Mouse (Mus musculus) brain, embryonic 14.5 days (tissue): ENCODE results near the gene Cdv3. TPM values are rescaled to one million over a fixed set of nuclear protein-coding genes. Genes with fewer than 3 reads are reported as not detected.
A peak's percentile ranks its signal among the peaks of the same experiment; 100 is the strongest.

ENCODE experiments used
- DNase-seq: peaks from one replicate; pipeline ENCODE4 v3.0.0-alpha.2; 2011; ENCODE audit warnings: low read depth
- CTCF ChIP-seq: fragments of 200-500 bp; IDR thresholded peaks from 2 replicates; pipeline ENCODE4 v1.5.1; 2012; ENCODE audit warnings: inconsistent platforms, mild to moderate bottlenecking, moderate library complexity, borderline replicate concordance; ENCODE audit not compliant: insufficient read depth, insufficient read length; ENCODE audit errors: extremely low read depth
- POLR2A ChIP-seq: fragments of 200-500 bp; IDR thresholded peaks from 2 replicates; pipeline ENCODE4 v1.6.1; 2012; ENCODE audit warnings: mild to moderate bottlenecking, inconsistent platforms, borderline replicate concordance; ENCODE audit not compliant: poor library complexity, insufficient read depth, insufficient read length, severe bottlenecking; ENCODE audit errors: extremely low read depth
- polyA plus RNA-seq: library from polyadenylated mRNA; depleted of rRNA; stranded (reverse); fragments of >200 nt; gene quantifications from 2 replicates; pipeline ENCODE4 v1.2.3, GENCODE M21; 2012; rRNA removed

Gene Cdv3
- polyA plus RNA-seq: 56.8 and 85.3 TPM in 2 replicates

GRCm38 (mm10) chr9:103365290-103366247, at the start of gene Cdv3:
Gene Cdv3 (minus strand): TSS chr9:103365840.
- peak; percentile 100 for DNase-seq
- TF ChIP-seq POLR2A (peak; percentile 79), CTCF (no peak)

GRCm38 (mm10) chr9:103413457-103413856, 47.8 kb upstream of the Cdv3 start:
- DNase-seq: peak; percentile 14
- TF ChIP-seq POLR2A: no peak
- no peak for TF ChIP-seq CTCF

- no peak for TF ChIP-seq CTCF
- no peak for TF ChIP-seq POLR2A
- peak; percentile 14 for DNase-seq
These were observed 43.5 kb upstream of the Cdv3 start for GRCm38 (mm10) chr9:103409119-103409518.

GRCm38 (mm10) chr9:103408136-103408777, 42.6 kb upstream of the Cdv3 start:
- DNase-seq: peak; percentile 81
- TF ChIP-seq CTCF (no peak), POLR2A (no peak)

- no peak for TF ChIP-seq CTCF
- TF ChIP-seq POLR2A: no peak
- no peak for DNase-seq
These were observed 37.8 kb upstream of the Cdv3 start for GRCm38 (mm10) chr9:103403331-103403973.

- DNase-seq: peak; percentile 81
- TF ChIP-seq POLR2A (no peak), CTCF (no peak)
These were observed 33.0 kb upstream of the Cdv3 start for GRCm38 (mm10) chr9:103398509-103399157.

GRCm38 (mm10) chr9:103393256-103393655, 27.6 kb upstream of the Cdv3 start:
- TF ChIP-seq CTCF (no peak), POLR2A (no peak)
- DNase-seq: no peak

- TF ChIP-seq CTCF (no peak), POLR2A (no peak)
- no peak for DNase-seq
These were observed 26.2 kb upstream of the Cdv3 start for GRCm38 (mm10) chr9:103391796-103392372.

GRCm38 (mm10) chr9:103389261-103389660, 23.6 kb upstream of the Cdv3 start:
- DNase-seq: no peak
- TF ChIP-seq POLR2A (no peak), CTCF (no peak)

- TF ChIP-seq CTCF (no peak), POLR2A (no peak)
- DNase-seq: peak; percentile 30
These were observed 21.5 kb upstream of the Cdv3 start for GRCm38 (mm10) chr9:103387011-103387653.

- TF ChIP-seq POLR2A: no peak
- no peak for TF ChIP-seq CTCF
- no peak for DNase-seq
These were observed 20.9 kb upstream of the Cdv3 start for GRCm38 (mm10) chr9:103386573-103386972.
